In genomic region chr2:5894843-5895570, GRCm38 (mm10) we compare ENCODE assay signal across 8 mouse cellular contexts. TPM values are rescaled to one million over a fixed set of nuclear protein-coding genes. Genes with fewer than 3 reads are reported as not detected.
DNase-seq lines count a peak whose midpoint lies in the region; ATAC-seq and TF ChIP-seq lines count a peak whose summit lies in the region.

Gene Sec61a2 (minus strand): TSS chr2:5895432.

- under 1% methylated on average over 58 of the region's 62 CpGs for whole genome bisulfite sequencing in hindbrain, embryonic 13.5 days

- H3K4me3 ChIP-seq in hindbrain, embryonic 13.5 days: peak within 1 kb of the TSS; percentile 74

- H3K4me2 ChIP-seq in hindbrain, embryonic 13.5 days: peak within 1 kb of the TSS; percentile 63

- H3K27ac ChIP-seq in hindbrain, embryonic 13.5 days: peak within 1 kb of the TSS; percentile 71

- no peak for TF ChIP-seq CTCF in Patski (IDR thresholded peaks at IDR 0.05)

- POLR2A ChIA-PET in Patski (lab: Charles Lee): no interaction called here

- ATAC-seq in Patski: peak; percentile 94
- ATAC-seq in hindbrain, embryonic 13.5 days (ENCODE audit: low FRiP score): peak; percentile 99

- no peaks in the 10 kb centered on the region for H3K9me3 ChIP-seq in hindbrain, embryonic 13.5 days

- H3K4me1 ChIP-seq in hindbrain, embryonic 13.5 days (replicated peaks): peaks cover 18% of the 10 kb centered on the region

- CTCF ChIA-PET in Patski (lab: Charles Lee): no interaction called here

- DNase-seq in Patski (ENCODE audit: low read depth, low spot score): peak; percentile 87
- peak; percentile 100 for DNase-seq in cerebellum, postnatal 14 days
- DNase-seq in frontal cortex, postnatal 14 days (ENCODE audit: low spot score in 2 of 2): peak; percentile 94 to 99
- DNase-seq in layer of hippocampus, postnatal 25 days (ENCODE audit: extremely low spot score in 1 of 2, low spot score in 1 of 2): peak; percentile 100
- peak; percentile 98 for DNase-seq in lung, postnatal 25 days (ENCODE audit: low spot score)
- peak; percentile 98 for DNase-seq in retina, embryonic 14.5 days (ENCODE audit: low spot score)
- peak; percentile 91 for DNase-seq in thymus, postnatal 4 days

- H3K27me3 ChIP-seq in Patski: peaks cover 15% of the 10 kb centered on the region
- no peaks in the 10 kb centered on the region for H3K27me3 ChIP-seq in hindbrain, embryonic 13.5 days

- peaks cover 37% of the 10 kb centered on the region for H3K36me3 ChIP-seq in hindbrain, embryonic 13.5 days

- in situ Hi-C loops in Patski (cut with MboI; ENCODE audit: low pct_unique_long_range_greater_than_20kb): no loop called here

- H3K9ac ChIP-seq in hindbrain, embryonic 13.5 days: peak within 1 kb of the TSS; percentile 90

RNA-seq across cellular contexts. Expression of gene Sec61a2, which starts in this region (rescaled TPM):
- polyA plus RNA-seq in Patski (2021): 54.6 TPM
- 98.1 and 101 TPM in 2 replicates for polyA plus RNA-seq in hindbrain, embryonic 13.5 days (2015; fragmentation: Nextera tagmentation; extraction: Ambion mirVana)
- 100 to 1,000 TPM in 1 of 2 experiments, 10 to 100 TPM in 1; 76.2 to 103 TPM for total RNA-seq in layer of hippocampus, postnatal 25 days (2021)

Comparison
In these comparisons a context has a peak if more than half of its experiments do, and no peak if none do; other contexts are left out.
1. Peak in every context shown above with its lines: DNase-seq, ATAC-seq, H3K4me3 ChIP-seq and H3K27ac ChIP-seq.